Mouse (Mus musculus): Measurements from ENCODE around the gene Zcwpw1. TPM values are rescaled to one million over a fixed set of nuclear protein-coding genes. Genes with fewer than 3 reads are reported as not detected.
"Not testable (repeated sequence)": the region's sequence is repeated elsewhere in the genome, so short reads cannot be mapped to it uniquely, and the experiment has no call there.

Gene Zcwpw1
- polyA plus RNA-seq, 2 experiments = 2.4 to 3.1 TPM

DNA sequence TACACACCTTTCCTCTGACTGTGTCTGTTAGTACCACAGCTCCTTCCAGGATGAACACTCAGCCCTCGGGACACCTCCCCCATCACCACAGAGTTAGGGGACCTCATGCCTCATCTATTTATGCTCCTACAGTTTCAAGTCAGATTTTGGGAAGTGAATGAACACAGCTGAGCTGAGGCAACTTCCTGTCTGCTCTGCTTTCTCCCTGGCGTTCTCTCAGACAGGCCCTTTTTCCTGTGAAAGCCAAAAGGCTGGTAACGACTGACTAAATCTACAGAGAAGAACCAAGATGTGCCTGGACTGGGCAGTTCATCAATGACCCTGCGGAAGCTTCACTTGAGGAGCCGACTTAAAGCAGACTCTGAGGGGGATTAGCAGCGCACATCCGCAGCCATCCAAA is 42.6 kb downstream of the Zcwpw1 start:
- Histone ChIP-seq H3K27ac (no peak overlapping the region), H3K4me1 (replicated peaks; ENCODE audit: control insufficient read depth in 2 of 2, insufficient read depth in 2 of 2, low read length in 1 of 2) (peaks cover 0 to 6% of the 10 kb centered on the region in 2 experiments; a peak in 2 of 4 replicates), H3K4me3 (ENCODE audit: insufficient read depth in 1 of 2, low read depth in 2 of 2, low read length in 2 of 2) (no peak overlapping the region), H3K4me2 (ENCODE audit: low read depth) (no peak overlapping the region), H3K9me3 (ENCODE audit: control insufficient read depth, low read length) (no peaks in the 10 kb centered on the region), H3K27me3 (ENCODE audit: control insufficient read depth, insufficient read depth, low read length) (no peaks in the 10 kb centered on the region), H3K9ac (replicated peaks) (no peak overlapping the region), H3K36me3 (replicated peaks; ENCODE audit: control insufficient read depth, insufficient read depth, low read depth) (no peaks in the 10 kb centered on the region)
- WGBS (ENCODE audit: insufficient replicate concordance) = 44% methylated on average over 7 of the region's 7 CpGs
- TF ChIP-seq EP300 (IDR thresholded peaks at IDR 0.05; ENCODE audit: low read depth) (no peak), CTCF (IDR thresholded peaks at IDR 0.05; ENCODE audit: low read depth) (no peak)
- no peak for ATAC-seq (ENCODE audit: insufficient read depth)
- no peak for DNase-seq (ENCODE audit: low read depth in 3 of 3, low spot score in 3 of 3)

- no peak overlapping the region for H3K4me2 ChIP-seq (ENCODE audit: low read depth)
- 41% methylated on average over 4 of the region's 4 CpGs for WGBS (ENCODE audit: insufficient replicate concordance)
- TF ChIP-seq EP300 (IDR thresholded peaks at IDR 0.05; ENCODE audit: low read depth) (no peak), CTCF (IDR thresholded peaks at IDR 0.05; ENCODE audit: low read depth) (no peak)
Observed at GRCm38 (mm10) chr5:137831106-137831505, 43.5 kb downstream of the Zcwpw1 start.

GRCm38 (mm10) chr5:137831506-137831905 is 43.9 kb downstream of the Zcwpw1 start:
- Histone ChIP-seq H3K4me2 (ENCODE audit: low read depth) (no peak overlapping the region), H3K27ac (no peak overlapping the region), H3K36me3 (replicated peaks; ENCODE audit: control insufficient read depth, insufficient read depth, low read depth) (no peaks in the 10 kb centered on the region), H3K9ac (replicated peaks) (no peak overlapping the region), H3K4me1 (replicated peaks; ENCODE audit: control insufficient read depth in 2 of 2, insufficient read depth in 2 of 2, low read length in 1 of 2) (peaks cover 0 to 4% of the 10 kb centered on the region in 2 experiments; a peak in 2 of 4 replicates), H3K9me3 (ENCODE audit: control insufficient read depth, low read length) (no peaks in the 10 kb centered on the region), H3K4me3 (ENCODE audit: insufficient read depth in 1 of 2, low read depth in 2 of 2, low read length in 2 of 2) (no peak overlapping the region), H3K27me3 (ENCODE audit: control insufficient read depth, insufficient read depth, low read length) (no peaks in the 10 kb centered on the region)
- DNase-seq (ENCODE audit: low read depth in 3 of 3, low spot score in 3 of 3) (no peak), ATAC-seq (ENCODE audit: insufficient read depth) (no peak)
- TF ChIP-seq CTCF (IDR thresholded peaks at IDR 0.05; ENCODE audit: low read depth) = no peak
- no peak for TF ChIP-seq EP300 (IDR thresholded peaks at IDR 0.05; ENCODE audit: low read depth)
- 39% methylated on average over 6 of the region's 6 CpGs for WGBS (ENCODE audit: insufficient replicate concordance)

More at GRCm38 (mm10) chr5:137831106-137831505, 43.5 kb downstream of the Zcwpw1 start:
- Histone ChIP-seq H3K27me3 (ENCODE audit: control insufficient read depth, insufficient read depth, low read length) (no peaks in the 10 kb centered on the region), H3K9me3 (ENCODE audit: control insufficient read depth, low read length) (no peaks in the 10 kb centered on the region), H3K4me1 (replicated peaks; ENCODE audit: control insufficient read depth in 2 of 2, insufficient read depth in 2 of 2, low read length in 1 of 2) (peaks cover 0 to 4% of the 10 kb centered on the region in 2 experiments; a peak in 2 of 4 replicates), H3K27ac (no peak overlapping the region), H3K9ac (replicated peaks) (no peak overlapping the region), H3K4me3 (ENCODE audit: insufficient read depth in 1 of 2, low read depth in 2 of 2, low read length in 2 of 2) (no peak overlapping the region), H3K36me3 (replicated peaks; ENCODE audit: control insufficient read depth, insufficient read depth, low read depth) (no peaks in the 10 kb centered on the region)
- no peak for ATAC-seq (ENCODE audit: insufficient read depth)
- no peak for DNase-seq (ENCODE audit: low read depth in 3 of 3, low spot score in 3 of 3)

GRCm38 (mm10) chr5:137833500-137833899 is 45.9 kb downstream of the Zcwpw1 start:
- ATAC-seq (ENCODE audit: insufficient read depth) (no peak), DNase-seq (ENCODE audit: low read depth in 3 of 3, low spot score in 3 of 3) (no peak)
- no peak overlapping the region for H3K4me2 ChIP-seq (ENCODE audit: low read depth)

GRCm38 (mm10) chr5:137835966-137836520 is 48.4 kb downstream of the Zcwpw1 start, which contains the start of gene Pilra:
Pilra (minus strand) TSS chr5:137836281.
- H3K27ac ChIP-seq; H3K4me1 ChIP-seq (replicated peaks; ENCODE audit: control insufficient read depth in 2 of 2, insufficient read depth in 2 of 2, low read length in 1 of 2); H3K9ac ChIP-seq (replicated peaks): not testable (repeated sequence)

More at GRCm38 (mm10) chr5:137833500-137833899, 45.9 kb downstream of the Zcwpw1 start:
- TF ChIP-seq EP300 (IDR thresholded peaks at IDR 0.05; ENCODE audit: low read depth) = no peak
- no peak for TF ChIP-seq CTCF (IDR thresholded peaks at IDR 0.05; ENCODE audit: low read depth)
- Histone ChIP-seq H3K27me3 (ENCODE audit: control insufficient read depth, insufficient read depth, low read length) (no peaks in the 10 kb centered on the region), H3K36me3 (replicated peaks; ENCODE audit: control insufficient read depth, insufficient read depth, low read depth) (no peaks in the 10 kb centered on the region), H3K4me3 (ENCODE audit: insufficient read depth in 1 of 2, low read depth in 2 of 2, low read length in 2 of 2) (no peak overlapping the region), H3K4me1 (replicated peaks; ENCODE audit: control insufficient read depth in 2 of 2, insufficient read depth in 2 of 2, low read length in 1 of 2) (peaks cover 0 to 4% of the 10 kb centered on the region in 2 experiments; a peak in 2 of 4 replicates), H3K9ac (replicated peaks) (no peak overlapping the region), H3K27ac (no peak overlapping the region), H3K9me3 (ENCODE audit: control insufficient read depth, low read length) (no peaks in the 10 kb centered on the region)
- 40% methylated on average over 4 of the region's 4 CpGs for WGBS (ENCODE audit: insufficient replicate concordance)

More at GRCm38 (mm10) chr5:137835966-137836520, 48.4 kb downstream of the Zcwpw1 start, which contains the start of gene Pilra:
- not testable (repeated sequence) for H3K4me3 ChIP-seq (ENCODE audit: insufficient read depth in 1 of 2, low read depth in 2 of 2, low read length in 2 of 2); ATAC-seq (ENCODE audit: insufficient read depth); H3K9me3 ChIP-seq (ENCODE audit: control insufficient read depth, low read length); H3K36me3 ChIP-seq (replicated peaks; ENCODE audit: control insufficient read depth, insufficient read depth, low read depth); H3K27me3 ChIP-seq (ENCODE audit: control insufficient read depth, insufficient read depth, low read length); H3K4me2 ChIP-seq (ENCODE audit: low read depth); DNase-seq (ENCODE audit: low read depth in 3 of 3, low spot score in 3 of 3)
- 25% methylated on average over 2 of the region's 2 CpGs for WGBS (ENCODE audit: insufficient replicate concordance)
